In genomic region chr7:68369694-68370093, GRCm38 (mm10) we compare ENCODE assay signal across 8 mouse cellular contexts.
DNase-seq lines count a peak whose midpoint lies in the region; ATAC-seq and TF ChIP-seq lines count a peak whose summit lies in the region.

No protein-coding gene starts in this region.

- 1% methylated on average over 12 of the region's 13 CpGs for WGBS in hindbrain, postnatal 0 days

- peak overlapping the region; percentile 49 for H3K4me2 ChIP-seq in hindbrain, postnatal 0 days (ENCODE audit: low read depth, low read length)

- H3K27ac ChIP-seq in hindbrain, postnatal 0 days: no peak overlapping the region

- peak overlapping the region; percentile 20; the same call in 1 of the 2 replicates for H3K4me3 ChIP-seq in hindbrain, postnatal 0 days (ENCODE audit: low read length)

- no peaks in the 10 kb centered on the region for H3K36me3 ChIP-seq in hindbrain, postnatal 0 days (ENCODE audit: insufficient read depth, low read length)

- H3K4me1 ChIP-seq in hindbrain, postnatal 0 days (ENCODE audit: insufficient read depth, low read length): no peaks in the 10 kb centered on the region

- DNase-seq in NIH3T3 (ENCODE audit: low read depth): peak; percentile 88
- DNase-seq in cerebellum, adult 9-11 months: peak; percentile 43
- peak; percentile 70 to 71 for DNase-seq in frontal cortex, postnatal 25 days (ENCODE audit: low spot score in 2 of 2)
- DNase-seq in hindbrain, postnatal 0 days (ENCODE audit: low spot score): peak; percentile 84
- DNase-seq in left cerebral cortex, adult 8-10 months (ENCODE audit: low spot score in 2 of 2): peak; percentile 24 to 72
- DNase-seq in right cerebral cortex, adult 2 months (ENCODE audit: low spot score in 2 of 2): peak; percentile 82 to 83
- peak; percentile 53 for DNase-seq in urinary bladder, adult 2 months (ENCODE audit: low spot score)

- no peak overlapping the region for H3K9ac ChIP-seq in hindbrain, postnatal 0 days (replicated peaks; ENCODE audit: low read length)

- no peaks in the 10 kb centered on the region for H3K27me3 ChIP-seq in hindbrain, postnatal 0 days (ENCODE audit: insufficient read depth, low read length)

- H3K9me3 ChIP-seq in hindbrain, postnatal 0 days (ENCODE audit: low read length): no peaks in the 10 kb centered on the region

- TF ChIP-seq CTCF in hindbrain, postnatal 0 days (IDR thresholded peaks at IDR 0.05; ENCODE audit: low read depth): peak; percentile 92

- peak; percentile 61; the same call in 1 of the 2 replicates for ATAC-seq in hindbrain, postnatal 0 days
- ATAC-seq in megakaryocyte progenitor cell, adult 5-6 weeks (replicated peaks; ENCODE audit: poor library complexity): peak; percentile 90
